Mouse (Mus musculus) spleen, adult 2 months (tissue): ENCODE data around the gene Vps54. TPM values are rescaled to one million over a fixed set of nuclear protein-coding genes. Genes with fewer than 3 reads are reported as not detected.
"Not testable (repeated sequence)": the region's sequence is repeated elsewhere in the genome, so short reads cannot be mapped to it uniquely, and the experiment has no call there.

ENCODE experiments used
- DNase-seq, 2 experiments: peaks; one replicate each; pipeline versions ENCODE4 v3.0.0 to v3.0.0-alpha.2; 2012 to 2021; ENCODE audit warnings: low spot score in 2 of 2, low read depth in 1 of 2
- H3K27ac ChIP-seq: fragments of 200-500 bp; 2 replicates; pipeline ENCODE4 v1.5.1; 2012; ENCODE audit warnings: low read length, inconsistent platforms; ENCODE audit not compliant: insufficient read depth
- H3K27me3 ChIP-seq: fragments of 200-500 bp; 2 replicates; pipeline ENCODE4 v1.6.1; 2012; ENCODE audit warnings: mild to moderate bottlenecking, moderate library complexity, low read length, inconsistent platforms; ENCODE audit not compliant: control insufficient read depth, insufficient read depth
- H3K36me3 ChIP-seq: fragments of 200-500 bp; 2 replicates; pipeline ENCODE4 v1.6.1; 2012; ENCODE audit warnings: mild to moderate bottlenecking, low read length, inconsistent platforms; ENCODE audit not compliant: control insufficient read depth, insufficient read depth
- H3K4me1 ChIP-seq: fragments of 200-500 bp; 2 replicates; pipeline ENCODE4 v1.6.1; 2011; ENCODE audit warnings: inconsistent platforms; ENCODE audit not compliant: control insufficient read depth, insufficient read depth, insufficient read length
- H3K4me3 ChIP-seq: fragments of 200-500 bp; 2 replicates; pipeline ENCODE4 v1.5.1; 2011; ENCODE audit warnings: mild to moderate bottlenecking, inconsistent platforms; ENCODE audit not compliant: insufficient read depth, insufficient read length; ENCODE audit errors: extremely low read depth
- CTCF ChIP-seq: fragments of 200-500 bp; IDR thresholded peaks from 2 replicates; pipeline ENCODE4 v1.5.1; 2011; ENCODE audit warnings: mild to moderate bottlenecking, inconsistent platforms; ENCODE audit not compliant: insufficient read depth, insufficient read length, insufficient replicate concordance; ENCODE audit errors: extremely low read depth
- POLR2A ChIP-seq: fragments of 200-500 bp; IDR thresholded peaks from 2 replicates; pipeline ENCODE4 v1.6.1; 2011; ENCODE audit warnings: low read depth, low read length, inconsistent platforms
- WGBS: fragments of 180-500 bp; shearing (Covaris S2); methylation state at CpG from one replicate; pipeline ENCODE4 v1.1.7; 2018; 5-methylcytosine and 5-hydroxymethylcytosine counted together
- polyA plus RNA-seq: library from polyadenylated mRNA; depleted of rRNA; stranded (reverse); fragments of >200 nt; gene quantifications from 2 replicates; pipeline ENCODE4 v1.2.3, GENCODE M21; 2012

The Vps54 gene
- polyA plus RNA-seq, 1 experiment, result 7.0 TPM

DNA sequence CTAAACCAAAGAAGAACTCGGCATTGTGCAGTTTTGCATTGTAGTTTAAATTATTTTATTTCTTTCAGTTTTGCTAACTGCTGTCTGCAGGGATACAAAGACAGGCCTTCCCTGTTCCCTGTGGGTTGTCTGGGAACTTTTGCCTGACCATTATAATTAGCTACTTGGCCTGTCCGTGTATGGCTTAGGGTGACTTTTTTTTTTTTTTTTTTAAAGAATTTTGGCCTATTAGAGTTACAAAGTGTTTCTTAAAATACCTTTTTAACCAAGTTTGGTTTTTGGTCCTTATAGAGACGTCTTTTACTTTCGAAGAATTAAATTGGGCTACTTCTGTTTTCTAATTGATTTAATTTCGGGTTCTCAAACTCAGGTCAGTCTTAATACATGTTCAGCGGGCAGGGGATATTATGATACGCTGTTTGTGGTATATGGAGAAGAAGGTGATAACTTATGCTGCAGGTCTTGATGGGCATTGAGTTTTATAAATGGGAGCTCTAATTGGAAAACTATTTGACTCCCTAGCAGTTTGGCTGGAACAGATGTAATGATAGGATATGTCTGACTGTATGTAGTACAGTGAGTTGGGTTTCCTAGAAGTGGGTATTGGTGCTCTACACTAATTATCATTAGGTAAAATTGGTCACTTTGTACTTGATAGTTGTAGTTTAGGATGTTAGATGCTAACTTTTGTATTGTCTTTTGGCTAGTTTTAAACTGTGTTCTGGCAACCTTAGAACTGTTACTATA is 855 bp downstream of the Vps54 start:
- WGBS, result 7% methylated on average over 7 of the region's 7 CpGs
- no peak for TF ChIP-seq CTCF
- TF ChIP-seq POLR2A, result no peak
- H3K4me1 ChIP-seq, result no peaks in the 10 kb centered on the region
- no peak overlapping the region for H3K27ac ChIP-seq
- no peaks in the 10 kb centered on the region for H3K36me3 ChIP-seq
- DNase-seq, result no peak
- H3K27me3 ChIP-seq, result no peaks in the 10 kb centered on the region
- peak overlapping the region; percentile 97 for H3K4me3 ChIP-seq

DNA sequence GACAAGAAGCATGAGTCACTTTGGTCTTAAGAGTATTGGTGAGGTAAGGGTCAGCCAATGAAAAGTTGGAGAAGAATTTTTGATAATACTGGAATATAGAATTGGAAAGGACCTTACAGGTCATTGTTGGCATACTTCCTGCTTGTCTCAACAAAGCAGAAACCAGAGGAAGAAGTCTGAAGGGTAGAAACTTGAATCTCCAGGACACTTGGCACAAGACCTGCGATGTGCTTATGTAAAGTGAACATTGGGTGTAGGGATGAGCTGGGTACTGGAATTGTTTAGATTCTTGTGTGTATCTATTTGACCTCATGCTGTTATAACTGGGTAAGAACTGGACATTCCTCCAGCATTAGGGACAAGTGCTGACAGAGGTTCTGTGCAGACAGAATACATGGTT is 2.3 kb downstream of the Vps54 start:
- Histone ChIP-seq H3K27me3 (no peaks in the 10 kb centered on the region), H3K4me1 (no peaks in the 10 kb centered on the region), H3K27ac (no peak overlapping the region), H3K4me3 (no peak overlapping the region), H3K36me3 (no peaks in the 10 kb centered on the region)
- WGBS, result 53% methylated on average over 1 of the region's 1 CpGs
- no peak for DNase-seq
- no peak for TF ChIP-seq POLR2A
- no peak for TF ChIP-seq CTCF

DNA sequence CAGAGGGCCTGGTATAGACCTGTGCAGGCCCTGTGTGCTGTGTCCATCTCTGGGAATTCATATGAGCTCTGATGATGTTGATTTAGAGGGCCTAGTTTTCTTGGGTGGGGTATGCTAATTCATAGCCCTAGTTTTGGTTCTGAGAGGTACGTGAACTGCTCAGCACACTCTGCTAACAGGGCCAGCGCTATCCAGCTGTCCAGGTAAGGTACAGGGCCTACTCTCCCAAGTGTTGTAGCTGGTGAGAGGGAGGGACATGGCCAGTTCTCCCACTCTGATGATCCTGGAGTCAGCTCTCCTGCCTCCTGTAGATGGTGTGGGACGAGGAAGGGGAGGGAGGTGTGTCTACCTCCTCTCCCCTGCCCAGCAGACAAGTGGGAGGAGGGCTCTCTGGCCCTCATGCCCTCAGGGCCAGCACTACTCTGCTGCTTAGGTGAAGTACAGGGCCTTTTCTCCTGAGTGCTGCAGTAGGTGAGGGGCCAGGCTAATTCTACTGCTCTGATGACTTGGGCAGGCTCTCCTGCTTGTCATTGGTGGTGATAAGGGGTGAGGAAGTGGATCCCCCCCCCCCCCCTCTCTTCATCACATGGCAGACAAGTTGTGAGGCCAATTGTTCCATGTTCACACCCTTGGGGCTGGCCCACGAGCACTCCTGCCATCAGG is 8.3 kb downstream of the Vps54 start:
- no peak for TF ChIP-seq POLR2A
- TF ChIP-seq CTCF, result no peak

DNA sequence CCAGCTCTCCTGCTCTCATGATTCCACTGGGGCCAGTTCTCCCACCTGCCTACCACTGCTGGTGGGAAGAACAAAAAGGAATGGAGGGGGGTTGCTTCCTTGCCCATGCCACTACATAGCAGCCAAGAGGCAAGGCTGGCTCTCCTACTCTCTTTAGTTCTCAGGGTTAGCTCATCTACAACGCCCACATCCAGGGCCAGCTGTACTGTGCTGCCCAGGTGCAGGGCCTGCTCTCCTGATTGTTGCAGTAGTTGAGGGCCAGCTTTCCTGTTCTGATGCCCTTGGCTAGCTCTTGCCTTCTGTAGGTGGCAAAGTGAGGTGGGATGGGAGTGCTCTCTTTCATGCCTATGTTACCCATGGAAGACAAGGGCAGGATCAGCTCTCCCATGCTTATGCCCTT is 8.9 kb downstream of the Vps54 start:
- Histone ChIP-seq H3K27ac (no peak overlapping the region), H3K4me3 (no peak overlapping the region), H3K36me3 (no peaks in the 10 kb centered on the region), H3K4me1 (peaks cover 18% of the 10 kb centered on the region), H3K27me3 (no peaks in the 10 kb centered on the region)
- DNase-seq, result no peak
- WGBS, result 77% methylated on average over 1 of the region's 1 CpGs
- TF ChIP-seq CTCF (no peak), POLR2A (no peak)

More for the DNA sequence above, 8.3 kb downstream of the Vps54 start:
- no peaks in the 10 kb centered on the region for H3K36me3 ChIP-seq
- no peak for DNase-seq
- H3K27ac ChIP-seq, result no peak overlapping the region
- no peaks in the 10 kb centered on the region for H3K27me3 ChIP-seq
- H3K4me1 ChIP-seq, result peaks cover 15% of the 10 kb centered on the region
- H3K4me3 ChIP-seq, result no peak overlapping the region
- WGBS, result 87% methylated on average over 4 of the region's 4 CpGs

DNA sequence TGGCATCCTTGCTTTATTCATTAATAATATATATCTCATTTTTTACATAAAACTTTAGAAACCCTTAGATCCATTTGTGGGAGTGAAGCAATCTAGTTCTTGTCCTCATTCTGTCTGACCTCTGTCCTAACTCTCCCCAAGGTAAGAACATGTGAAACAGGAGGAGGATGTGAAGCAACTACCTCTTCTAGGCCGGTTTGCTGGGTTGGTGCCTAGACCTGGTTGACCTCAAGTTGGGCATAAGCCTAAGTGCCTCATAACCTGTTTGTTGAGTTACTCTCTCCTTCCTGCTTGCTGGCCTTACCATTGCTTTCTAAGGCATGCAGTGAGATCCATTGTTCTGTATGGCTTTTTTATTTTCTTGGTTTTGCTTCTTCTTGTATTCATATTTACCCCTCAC is 11.3 kb downstream of the Vps54 start:
- WGBS, result 66% methylated on average over 1 of the region's 1 CpGs
- peaks cover 18% of the 10 kb centered on the region for H3K4me1 ChIP-seq
- H3K27ac ChIP-seq, result no peak overlapping the region
- DNase-seq, result no peak
- no peaks in the 10 kb centered on the region for H3K27me3 ChIP-seq
- TF ChIP-seq CTCF (no peak), POLR2A (no peak)
- no peak overlapping the region for H3K4me3 ChIP-seq
- no peaks in the 10 kb centered on the region for H3K36me3 ChIP-seq

DNA sequence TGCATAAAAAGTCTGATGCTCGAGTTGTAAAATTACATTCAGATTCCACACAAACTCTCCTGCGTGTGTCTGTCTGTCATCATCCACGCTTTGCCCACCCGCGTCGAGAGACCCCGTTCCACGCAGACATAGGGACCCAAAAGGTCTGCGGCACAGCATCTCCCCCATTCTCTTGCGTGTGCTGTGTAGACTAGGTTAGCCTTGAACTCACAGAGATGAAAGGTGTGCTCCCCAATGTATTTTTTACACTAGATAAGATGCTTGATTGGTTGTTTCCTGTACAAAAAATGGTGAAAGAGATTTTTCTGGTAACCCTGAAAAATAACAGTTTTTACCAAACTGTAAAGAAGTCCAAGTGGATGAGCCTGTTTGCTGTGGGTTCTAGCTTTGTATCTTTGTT is 19.5 kb downstream of the Vps54 start:
- DNase-seq, result not testable (repeated sequence)

DNA sequence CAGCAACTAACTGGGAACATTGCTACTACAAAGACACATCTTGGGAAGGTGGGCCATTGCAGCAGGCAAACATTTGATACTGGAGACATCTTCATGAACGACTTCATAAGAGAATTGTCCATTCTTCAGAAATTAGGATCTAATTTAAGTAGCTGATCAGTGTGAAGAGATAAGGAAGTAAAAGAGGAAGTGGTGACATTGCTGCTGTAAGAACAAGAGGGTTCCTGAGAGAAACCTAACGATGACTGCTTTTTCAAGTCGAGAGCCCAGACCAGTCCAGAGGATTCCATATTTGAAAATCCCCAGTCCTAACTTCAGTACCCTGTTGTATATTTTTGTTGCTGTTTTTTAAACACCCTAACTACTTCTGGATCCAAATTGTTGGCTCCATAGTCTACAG is 26.3 kb downstream of the Vps54 start:
- 3% methylated on average over 3 of the region's 3 CpGs for WGBS
- no peak for TF ChIP-seq POLR2A
- no peak for TF ChIP-seq CTCF
- no peak overlapping the region for H3K27ac ChIP-seq
- H3K27me3 ChIP-seq, result no peaks in the 10 kb centered on the region
- peaks cover 9% of the 10 kb centered on the region for H3K36me3 ChIP-seq
- no peak overlapping the region for H3K4me3 ChIP-seq
- peak in 1 of 2 experiments; percentile 11 for DNase-seq
- peaks cover 6% of the 10 kb centered on the region for H3K4me1 ChIP-seq

More for the DNA sequence above, 19.5 kb downstream of the Vps54 start:
- H3K27me3 ChIP-seq, H3K27ac ChIP-seq, H3K4me1 ChIP-seq, H3K36me3 ChIP-seq, H3K4me3 ChIP-seq: not testable (repeated sequence)
- WGBS, result 94% methylated on average over 10 of the region's 10 CpGs
